Mouse (Mus musculus): ENCODE measurements around the gene A730009L09Rik.

The A730009L09Rik gene

DNA sequence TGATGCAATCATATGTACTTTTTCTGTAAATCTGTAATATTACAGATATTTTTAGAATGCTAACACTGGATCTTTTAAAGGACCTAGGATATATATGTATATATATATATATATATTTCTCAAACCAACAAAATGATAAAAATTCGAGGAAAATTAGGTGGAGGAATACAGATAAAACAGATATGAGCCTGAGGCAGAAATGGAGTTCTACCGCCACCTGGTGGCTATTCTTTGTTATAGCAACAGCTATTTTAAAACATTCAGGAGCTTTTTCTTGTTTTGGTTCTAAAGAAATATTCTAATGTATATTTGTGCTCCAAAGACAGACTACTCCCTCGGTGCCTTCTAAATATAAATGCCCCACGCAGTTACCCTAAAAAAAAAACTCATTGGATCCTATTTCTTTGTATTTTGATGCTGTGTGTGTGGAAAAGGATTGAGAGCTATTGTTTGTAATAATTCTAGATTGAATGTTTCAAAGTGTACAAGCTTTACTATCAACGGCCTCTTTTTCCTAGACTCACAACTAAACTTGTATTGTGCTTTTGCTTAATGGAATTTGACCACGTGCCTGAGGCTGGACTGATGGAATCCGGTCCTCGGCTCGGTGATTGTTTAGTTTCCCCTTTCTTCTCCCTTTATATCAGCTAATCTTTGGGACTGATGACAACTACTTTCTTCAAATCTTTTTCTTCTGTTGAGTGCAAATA is 44.8 kb downstream of the A730009L09Rik start:
- no peak for DNase-seq (ENCODE audit: low spot score in 2 of 2)

DNA sequence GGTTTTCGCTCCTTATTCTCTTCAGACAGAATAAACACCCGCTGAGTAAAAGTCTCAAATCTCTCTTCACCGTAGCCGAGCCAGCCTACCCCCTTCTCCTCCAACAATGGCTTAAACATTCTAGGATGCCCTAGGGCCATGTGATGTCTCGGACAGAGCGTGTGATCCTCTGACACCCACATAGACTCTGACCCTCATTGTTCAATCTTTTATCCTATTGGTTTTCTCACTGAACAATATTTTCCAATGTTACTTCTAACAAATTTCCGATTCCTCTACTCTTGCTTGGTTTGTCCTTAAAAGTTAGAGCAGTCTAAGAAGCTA is 45.3 kb downstream of the A730009L09Rik start:
- DNase-seq (ENCODE audit: low spot score in 2 of 2), result no peak

Data from urinary bladder, adult 18-20 months (tissue).